Mouse (Mus musculus): ENCODE results near the gene Lenep.

Gene Lenep

GRCm38 (mm10) chr3:89378394-89379067, 24.1 kb downstream of the Lenep start:
- DNase-seq (ENCODE audit: low spot score), result no peak

- no peak for DNase-seq (ENCODE audit: low spot score)
Observed at GRCm38 (mm10) chr3:89377831-89378230, 24.8 kb downstream of the Lenep start.

- DNase-seq (ENCODE audit: low spot score), result no peak
Observed at GRCm38 (mm10) chr3:89373581-89374231, 28.9 kb downstream of the Lenep start.

- no peak for DNase-seq (ENCODE audit: low spot score)
Observed at GRCm38 (mm10) chr3:89367338-89367737, 35.3 kb downstream of the Lenep start.

- DNase-seq (ENCODE audit: low spot score), result no peak
Observed at GRCm38 (mm10) chr3:89365486-89366414, 36.8 kb downstream of the Lenep start.

GRCm38 (mm10) chr3:89365153-89365485, 37.5 kb downstream of the Lenep start, which contains the start of gene Dcst1:
Dcst1 (minus strand) TSS chr3:89365253.
- DNase-seq (ENCODE audit: low spot score), result no peak

- DNase-seq (ENCODE audit: low spot score), result no peak
Observed at GRCm38 (mm10) chr3:89364631-89365030, 38.0 kb downstream of the Lenep start.

- no peak for DNase-seq (ENCODE audit: low spot score)
Observed at GRCm38 (mm10) chr3:89361675-89362074, 40.9 kb downstream of the Lenep start, which contains the start of gene Dcst2. Dcst2 (plus strand) TSS chr3:89361975.

- no peak for DNase-seq (ENCODE audit: low spot score)
Observed at GRCm38 (mm10) chr3:89360237-89360636, 42.4 kb downstream of the Lenep start.

GRCm38 (mm10) chr3:89359630-89360029, 43.0 kb downstream of the Lenep start:
- DNase-seq (ENCODE audit: low spot score), result no peak

- DNase-seq (ENCODE audit: low spot score), result no peak
Observed at GRCm38 (mm10) chr3:89356029-89356428, 46.6 kb downstream of the Lenep start.

GRCm38 (mm10) chr3:89355512-89355902, 47.1 kb downstream of the Lenep start:
- no peak for DNase-seq (ENCODE audit: low spot score)

GRCm38 (mm10) chr3:89354816-89355511, 47.6 kb downstream of the Lenep start:
- DNase-seq (ENCODE audit: low spot score), result peak; percentile 65

- no peak for DNase-seq (ENCODE audit: low spot score)
Observed at GRCm38 (mm10) chr3:89351271-89351670, 51.3 kb downstream of the Lenep start.
